Mouse (Mus musculus) kidney, embryonic 15.5 days (tissue): ENCODE measurements around the gene Rasgrf2. TPM values are rescaled to one million over a fixed set of nuclear protein-coding genes. Genes with fewer than 3 reads are reported as not detected.

Experiments
- ATAC-seq: fragments of 200-750 bp; cut with Nextera tagmentation; replicated peaks from 2 replicates; pipeline ENCODE4 v1.8.0; 2017; ENCODE audit warnings: moderate TSS enrichment; ENCODE audit not compliant: low FRiP score
- H3K27ac ChIP-seq: fragments of 300-500 bp; sonication (generic); 2 replicates; pipeline ENCODE4 v1.5.1; 2015; ENCODE audit warnings: mild to moderate bottlenecking, inconsistent platforms
- H3K27me3 ChIP-seq: fragments of 300-500 bp; sonication (generic); 2 replicates; pipeline ENCODE4 v1.6.1; 2015; ENCODE audit warnings: inconsistent platforms
- H3K36me3 ChIP-seq: fragments of 300-500 bp; sonication (generic); 2 replicates; pipeline ENCODE4 v1.6.1; 2015; ENCODE audit warnings: inconsistent platforms
- H3K4me1 ChIP-seq: fragments of 300-500 bp; sonication (generic); 2 replicates; pipeline ENCODE4 v1.6.1; 2015; ENCODE audit warnings: inconsistent platforms
- H3K4me2 ChIP-seq: fragments of 300-500 bp; sonication (generic); 2 replicates; pipeline ENCODE4 v1.6.1; 2015; ENCODE audit warnings: moderate library complexity, mild to moderate bottlenecking, inconsistent platforms
- H3K4me3 ChIP-seq: fragments of 300-500 bp; sonication (generic); replicated peaks from 2 replicates; pipeline ENCODE4 v1.5.1; 2015; ENCODE audit warnings: mild to moderate bottlenecking, inconsistent platforms
- H3K9ac ChIP-seq: fragments of 300-500 bp; sonication (generic); 2 replicates; pipeline ENCODE4 v1.6.1; 2015; ENCODE audit warnings: mild to moderate bottlenecking, inconsistent platforms
- H3K9me3 ChIP-seq: fragments of 300-500 bp; sonication (generic); replicated peaks from 2 replicates; pipeline ENCODE4 v1.6.1; 2016; ENCODE audit warnings: inconsistent platforms
- WGBS: fragments of 180-500 bp; shearing (Covaris S2); methylation state at CpG from one replicate; pipeline ENCODE4 v1.1.7; 2015; ENCODE audit warnings: mixed read lengths; 5-methylcytosine and 5-hydroxymethylcytosine counted together
- polyA plus RNA-seq: library from polyadenylated mRNA; unstranded; fragments of >200 nt; fragmentation: Nextera tagmentation; extraction: Ambion mirVana; gene quantifications from 2 replicates; pipeline ENCODE4 v1.2.1, GENCODE M21; 2015

The Rasgrf2 gene
- polyA plus RNA-seq, 1 experiment from 2014 or later, result 1.0 TPM

- Histone ChIP-seq H3K9ac (no peak overlapping the region), H3K27me3 (no peaks in the 10 kb centered on the region), H3K27ac (no peak overlapping the region), H3K4me2 (no peak overlapping the region), H3K4me3 (no peak overlapping the region), H3K9me3 (no peaks in the 10 kb centered on the region), H3K36me3 (no peaks in the 10 kb centered on the region), H3K4me1 (no peaks in the 10 kb centered on the region)
- 97% methylated on average over 1 of the region's 1 CpGs for WGBS
- ATAC-seq, result no peak
Measured at GRCm38 (mm10) chr13:91981414-91981813, 150.0 kb downstream of the Rasgrf2 start.

GRCm38 (mm10) chr13:91976971-91977370 is 154.5 kb downstream of the Rasgrf2 start:
- 69% methylated on average over 1 of the region's 1 CpGs for WGBS
- no peaks in the 10 kb centered on the region for H3K4me1 ChIP-seq
- no peak overlapping the region for H3K4me2 ChIP-seq
- no peaks in the 10 kb centered on the region for H3K9me3 ChIP-seq
- H3K27me3 ChIP-seq, result no peaks in the 10 kb centered on the region
- no peaks in the 10 kb centered on the region for H3K36me3 ChIP-seq
- no peak overlapping the region for H3K4me3 ChIP-seq
- no peak overlapping the region for H3K9ac ChIP-seq
- no peak overlapping the region for H3K27ac ChIP-seq
- ATAC-seq, result no peak

- Histone ChIP-seq H3K27ac (no peak overlapping the region), H3K4me3 (no peak overlapping the region), H3K36me3 (no peaks in the 10 kb centered on the region), H3K27me3 (no peaks in the 10 kb centered on the region), H3K4me1 (no peaks in the 10 kb centered on the region), H3K9me3 (no peaks in the 10 kb centered on the region), H3K4me2 (no peak overlapping the region), H3K9ac (no peak overlapping the region)
- 87% methylated on average over 2 of the region's 2 CpGs for WGBS
- no peak for ATAC-seq
Measured at GRCm38 (mm10) chr13:91976541-91976940, 154.9 kb downstream of the Rasgrf2 start.

- Histone ChIP-seq H3K27ac (no peak overlapping the region), H3K27me3 (no peaks in the 10 kb centered on the region), H3K36me3 (no peaks in the 10 kb centered on the region), H3K9me3 (no peaks in the 10 kb centered on the region), H3K4me3 (no peak overlapping the region), H3K9ac (no peak overlapping the region), H3K4me1 (no peaks in the 10 kb centered on the region), H3K4me2 (no peak overlapping the region)
- WGBS, result 83% methylated on average over 1 of the region's 1 CpGs
- ATAC-seq, result no peak
Measured at GRCm38 (mm10) chr13:91974154-91974553, 157.3 kb downstream of the Rasgrf2 start.

GRCm38 (mm10) chr13:91971246-91971645 is 160.2 kb downstream of the Rasgrf2 start:
- H3K9ac ChIP-seq, result no peak overlapping the region
- H3K9me3 ChIP-seq, result no peaks in the 10 kb centered on the region
- no peak overlapping the region for H3K4me2 ChIP-seq
- H3K4me3 ChIP-seq, result no peak overlapping the region
- ATAC-seq, result no peak
- no peak overlapping the region for H3K27ac ChIP-seq
- H3K4me1 ChIP-seq, result no peaks in the 10 kb centered on the region
- H3K36me3 ChIP-seq, result no peaks in the 10 kb centered on the region
- 88% methylated on average over 3 of the region's 3 CpGs for WGBS
- H3K27me3 ChIP-seq, result no peaks in the 10 kb centered on the region

GRCm38 (mm10) chr13:91956474-91956873 is 175.0 kb downstream of the Rasgrf2 start:
- no peak for ATAC-seq
- H3K4me2 ChIP-seq, result no peak overlapping the region
- H3K9ac ChIP-seq, result no peak overlapping the region
- no peaks in the 10 kb centered on the region for H3K27me3 ChIP-seq
- no peaks in the 10 kb centered on the region for H3K4me1 ChIP-seq
- H3K36me3 ChIP-seq, result no peaks in the 10 kb centered on the region
- H3K9me3 ChIP-seq, result no peaks in the 10 kb centered on the region
- H3K4me3 ChIP-seq, result no peak overlapping the region
- peak overlapping the region; percentile 48; the same call in 1 of the 2 replicates for H3K27ac ChIP-seq

- ATAC-seq, result no peak
- WGBS, result 89% methylated on average over 2 of the region's 2 CpGs
Measured at GRCm38 (mm10) chr13:91955646-91956045, 175.8 kb downstream of the Rasgrf2 start.

GRCm38 (mm10) chr13:91955175-91955574 is 176.3 kb downstream of the Rasgrf2 start:
- no peak overlapping the region for H3K27ac ChIP-seq
- 76% methylated on average over 1 of the region's 1 CpGs for WGBS

More at GRCm38 (mm10) chr13:91955646-91956045, 175.8 kb downstream of the Rasgrf2 start:
- no peak overlapping the region for H3K4me2 ChIP-seq
- H3K4me3 ChIP-seq, result no peak overlapping the region
- H3K36me3 ChIP-seq, result no peaks in the 10 kb centered on the region
- H3K4me1 ChIP-seq, result no peaks in the 10 kb centered on the region
- no peak overlapping the region for H3K9ac ChIP-seq
- H3K27me3 ChIP-seq, result no peaks in the 10 kb centered on the region
- H3K9me3 ChIP-seq, result no peaks in the 10 kb centered on the region
- no peak overlapping the region for H3K27ac ChIP-seq

GRCm38 (mm10) chr13:91940113-91940512 is 191.3 kb downstream of the Rasgrf2 start:
- Histone ChIP-seq H3K27ac (no peak overlapping the region), H3K4me3 (no peak overlapping the region), H3K9me3 (no peaks in the 10 kb centered on the region), H3K9ac (no peak overlapping the region), H3K4me1 (no peaks in the 10 kb centered on the region), H3K27me3 (no peaks in the 10 kb centered on the region), H3K36me3 (no peaks in the 10 kb centered on the region), H3K4me2 (no peak overlapping the region)
- no peak for ATAC-seq
- 89% methylated on average over 9 of the region's 9 CpGs for WGBS

More at GRCm38 (mm10) chr13:91955175-91955574, 176.3 kb downstream of the Rasgrf2 start:
- H3K4me1 ChIP-seq, result no peaks in the 10 kb centered on the region
- H3K36me3 ChIP-seq, result no peaks in the 10 kb centered on the region
- H3K9ac ChIP-seq, result no peak overlapping the region
- H3K9me3 ChIP-seq, result no peaks in the 10 kb centered on the region
- H3K27me3 ChIP-seq, result no peaks in the 10 kb centered on the region
- no peak for ATAC-seq
- no peak overlapping the region for H3K4me2 ChIP-seq
- no peak overlapping the region for H3K4me3 ChIP-seq

- no peaks in the 10 kb centered on the region for H3K4me1 ChIP-seq
- no peak for ATAC-seq
- H3K27ac ChIP-seq, result no peak overlapping the region
- no peak overlapping the region for H3K4me3 ChIP-seq
- no peak overlapping the region for H3K4me2 ChIP-seq
- WGBS, result 56% methylated on average over 1 of the region's 1 CpGs
- H3K9ac ChIP-seq, result no peak overlapping the region
- H3K27me3 ChIP-seq, result no peaks in the 10 kb centered on the region
- H3K36me3 ChIP-seq, result no peaks in the 10 kb centered on the region
- no peaks in the 10 kb centered on the region for H3K9me3 ChIP-seq
Measured at GRCm38 (mm10) chr13:91938826-91939225, 192.6 kb downstream of the Rasgrf2 start.

GRCm38 (mm10) chr13:91937232-91937631 is 194.2 kb downstream of the Rasgrf2 start:
- Histone ChIP-seq H3K27ac (no peak overlapping the region), H3K9ac (no peak overlapping the region), H3K27me3 (no peaks in the 10 kb centered on the region), H3K4me1 (no peaks in the 10 kb centered on the region), H3K4me3 (no peak overlapping the region), H3K36me3 (no peaks in the 10 kb centered on the region), H3K4me2 (no peak overlapping the region), H3K9me3 (no peaks in the 10 kb centered on the region)
- no peak for ATAC-seq
- 82% methylated on average over 2 of the region's 2 CpGs for WGBS

GRCm38 (mm10) chr13:91932122-91932521 is 199.3 kb downstream of the Rasgrf2 start:
- Histone ChIP-seq H3K27me3 (no peaks in the 10 kb centered on the region), H3K4me3 (no peak overlapping the region), H3K36me3 (no peaks in the 10 kb centered on the region), H3K27ac (no peak overlapping the region), H3K9ac (no peak overlapping the region), H3K4me2 (no peak overlapping the region), H3K4me1 (no peaks in the 10 kb centered on the region), H3K9me3 (no peaks in the 10 kb centered on the region)
- ATAC-seq, result no peak
- WGBS, result 83% methylated on average over 1 of the region's 1 CpGs

- H3K4me1 ChIP-seq, result no peaks in the 10 kb centered on the region
- H3K4me3 ChIP-seq, result no peak overlapping the region
- H3K27me3 ChIP-seq, result no peaks in the 10 kb centered on the region
- no peaks in the 10 kb centered on the region for H3K36me3 ChIP-seq
- 72% methylated on average over 7 of the region's 7 CpGs for WGBS
- no peak overlapping the region for H3K4me2 ChIP-seq
- no peak overlapping the region for H3K9ac ChIP-seq
- H3K9me3 ChIP-seq, result no peaks in the 10 kb centered on the region
- H3K27ac ChIP-seq, result no peak overlapping the region
- no peak for ATAC-seq
Measured at GRCm38 (mm10) chr13:91929943-91930726, 201.3 kb downstream of the Rasgrf2 start.
